Mouse (Mus musculus): Measurements from ENCODE around the gene Rabl2. TPM values are rescaled to one million over a fixed set of nuclear protein-coding genes. Genes with fewer than 3 reads are reported as not detected.
A peak's percentile ranks its signal among the peaks of the same experiment; 100 is the strongest.

The Rabl2 gene
- total and polyA plus RNA-seq, 3 experiments = 2.7 to 5.8 (median 2.9) TPM

- Histone ChIP-seq H3K4me3 (replicated peaks in 1 of 3; ENCODE audit: low read depth in 2 of 3, low read length in 2 of 3, poor library complexity in 1 of 3) (no peak overlapping the region), H3K9ac (ENCODE audit: insufficient read depth, low read depth) (no peak overlapping the region), H3K27ac (ENCODE audit: insufficient read depth, low read depth) (no peak overlapping the region), H3K4me1 (ENCODE audit: control insufficient read depth in 1 of 2, insufficient read depth in 2 of 2) (no peaks in the 10 kb centered on the region), H3K4me2 (ENCODE audit: insufficient read depth, low read depth, poor library complexity, severe bottlenecking) (no peak overlapping the region), H3K27me3 (replicated peaks) (no peaks in the 10 kb centered on the region), H3K9me3 (replicated peaks; ENCODE audit: low read length) (peaks cover 11% of the 10 kb centered on the region), H3K79me2 (replicated peaks; ENCODE audit: control insufficient read depth, extremely low read depth, insufficient read depth, poor library complexity, severe bottlenecking) (no peaks in the 10 kb centered on the region), H3K36me3 (replicated peaks in 1 of 2; ENCODE audit: control insufficient read depth in 1 of 2, insufficient read depth in 1 of 2, low read length in 1 of 2) (no peaks in the 10 kb centered on the region)
- in situ Hi-C loops (cut with MboI; ENCODE audit: low pct_ligation_motif_present, low pct_unique_long_range_greater_than_20kb, low sequenced_read_pairs) = loop anchor here (25.0 kb wide), 1 partner anchor 589 kb away; the partner anchor contains the start of gene Alg10b
- dilution Hi-C loops (cut with MboI; ENCODE audit: extremely low pct_ligation_motif_present, extremely low pct_unique_long_range_greater_than_20kb, low sequenced_read_pairs) = no loop called here
- TF ChIP-seq CHD2 (IDR thresholded peaks at IDR 0.05; ENCODE audit: low read length) (no peak), BHLHE40 (IDR thresholded peaks at IDR 0.05; ENCODE audit: low read depth, low read length) (no peak), ZKSCAN1 (IDR thresholded peaks at IDR 0.05; ENCODE audit: borderline replicate concordance, low read depth, low read length) (no peak), KAT2A (IDR thresholded peaks at IDR 0.05; ENCODE audit: insufficient replicate concordance, low read length) (no peak), MYC (IDR thresholded peaks at IDR 0.05; ENCODE audit: low read depth, low read length) (no peak), USF1 (IDR thresholded peaks at IDR 0.05; ENCODE audit: low read depth, low read length) (no peak), TBP (conservative IDR thresholded peaks at IDR 0.05; ENCODE audit: low read depth, low read length) (no peak), JUN (IDR thresholded peaks at IDR 0.05; ENCODE audit: insufficient read depth, low read depth, low read length) (no peak), IRF4 (IDR thresholded peaks at IDR 0.05; ENCODE audit: low read depth, low read length) (no peak), SIN3A (IDR thresholded peaks at IDR 0.05; ENCODE audit: low read length) (no peak), MAFK (IDR thresholded peaks at IDR 0.05; ENCODE audit: insufficient replicate concordance, low read length) (no peak), CTCF (conservative IDR thresholded peaks at IDR 0.05 in 1 of 2, IDR thresholded peaks at IDR 0.05 in 1 of 2; ENCODE audit: low read depth in 2 of 2, low read length in 2 of 2) (no peak), CHD1 (IDR thresholded peaks at IDR 0.05; ENCODE audit: low read depth, low read length) (no peak), ELF1 (IDR thresholded peaks at IDR 0.05; ENCODE audit: low read depth, low read length) (no peak), NELFE (IDR thresholded peaks at IDR 0.05; ENCODE audit: low read depth, low read length) (no peak)
- no peak for DNase-seq (ENCODE audit: extremely low read depth)
Measured at GRCm38 (mm10) chr15:89622959-89623625, 31.4 kb upstream of the Rabl2 start.

GRCm38 (mm10) chr15:89622312-89622958 is 30.7 kb upstream of the Rabl2 start:
- peak; percentile 26 for TF ChIP-seq SMC3 (IDR thresholded peaks at IDR 0.05; ENCODE audit: low read depth, low read length)
- no peak for TF ChIP-seq CHD2 (IDR thresholded peaks at IDR 0.05; ENCODE audit: low read length)
- no peak for TF ChIP-seq MYC (IDR thresholded peaks at IDR 0.05; ENCODE audit: low read depth, low read length)
- peak; percentile 48 for TF ChIP-seq RAD21 (IDR thresholded peaks at IDR 0.05; ENCODE audit: low read depth, low read length)
- TF ChIP-seq CTCF (conservative IDR thresholded peaks at IDR 0.05 in 1 of 2, IDR thresholded peaks at IDR 0.05 in 1 of 2; ENCODE audit: low read depth in 2 of 2, low read length in 2 of 2) = peak; percentile 26 to 67; a peak in 2 of 4 replicates
- peak; percentile 33 for DNase-seq (ENCODE audit: extremely low read depth)
- Histone ChIP-seq H3K9me3 (replicated peaks; ENCODE audit: low read length) (peaks cover 11% of the 10 kb centered on the region), H3K4me2 (ENCODE audit: insufficient read depth, low read depth, poor library complexity, severe bottlenecking) (no peak overlapping the region), H3K4me1 (ENCODE audit: control insufficient read depth in 1 of 2, insufficient read depth in 2 of 2) (no peaks in the 10 kb centered on the region), H3K79me2 (replicated peaks; ENCODE audit: control insufficient read depth, extremely low read depth, insufficient read depth, poor library complexity, severe bottlenecking) (no peaks in the 10 kb centered on the region), H3K9ac (ENCODE audit: insufficient read depth, low read depth) (no peak overlapping the region), H3K4me3 (replicated peaks in 1 of 3; ENCODE audit: low read depth in 2 of 3, low read length in 2 of 3, poor library complexity in 1 of 3) (no peak overlapping the region), H3K36me3 (replicated peaks in 1 of 2; ENCODE audit: control insufficient read depth in 1 of 2, insufficient read depth in 1 of 2, low read length in 1 of 2) (no peaks in the 10 kb centered on the region), H3K27me3 (replicated peaks) (no peaks in the 10 kb centered on the region), H3K27ac (ENCODE audit: insufficient read depth, low read depth) (no peak overlapping the region)
- dilution Hi-C loops (cut with MboI; ENCODE audit: extremely low pct_ligation_motif_present, extremely low pct_unique_long_range_greater_than_20kb, low sequenced_read_pairs) = no loop called here
- in situ Hi-C loops (cut with MboI; ENCODE audit: low pct_ligation_motif_present, low pct_unique_long_range_greater_than_20kb, low sequenced_read_pairs) = loop anchor here (25.0 kb wide), 1 partner anchor 590 kb away; the partner anchor contains the start of gene Alg10b

All from CH12.LX (cell line).